12 mouse cellular contexts compared by ENCODE assay signal in genomic region chr14:77580937-77581270, GRCm38 (mm10).
A peak's percentile ranks its signal among the peaks of the same experiment; 100 is the strongest.
DNase-seq lines count a peak whose midpoint lies in the region; ATAC-seq and TF ChIP-seq lines count a peak whose summit lies in the region.
"Had no signal": no experiment of that assay in that cellular context is flagged by ENCODE, and none has a peak within 500 bp of the region (broad histone marks: within the 10 kb centered on the region; RNA-seq: fewer than 3 reads in every experiment).

No protein-coding gene starts in this region.

- no peak for ATAC-seq in erythroid progenitor cell, adult 5-6 weeks (replicated peaks; ENCODE audit: low FRiP score, poor library complexity, severe bottlenecking)
- ATAC-seq in hindbrain, embryonic 16.5 days: no peak

- TF ChIP-seq POLR2A in embryonic fibroblast, embryonic 13.5 days (IDR thresholded peaks at IDR 0.05; ENCODE audit: low read depth, low read length): no peak

- no peaks in the 10 kb centered on the region for H3K36me3 ChIP-seq in hindbrain, embryonic 16.5 days (ENCODE audit: control insufficient read depth, insufficient read depth, low read length)
- H3K36me3 ChIP-seq: G1E; midbrain, embryonic 12.5 days had no signal

- no peak overlapping the region for H3K4me2 ChIP-seq in hindbrain, embryonic 16.5 days (ENCODE audit: low read length)
- H3K4me2 ChIP-seq: midbrain, embryonic 12.5 days had no signal

- peak overlapping the region; percentile 6; the same call in 1 of the 2 replicates for H3K27ac ChIP-seq in embryonic fibroblast, embryonic 13.5 days (ENCODE audit: insufficient read depth, low read length)
- peak overlapping the region; percentile 45 for H3K27ac ChIP-seq in left cerebral cortex, adult 2 months
- H3K27ac ChIP-seq in hindbrain, embryonic 16.5 days (ENCODE audit: low read depth, low read length): no peak overlapping the region
- H3K27ac ChIP-seq: midbrain, embryonic 12.5 days had no signal

- H3K27me3 ChIP-seq in hindbrain, embryonic 16.5 days (replicated peaks; ENCODE audit: control insufficient read depth, insufficient read depth, low read length): no peaks in the 10 kb centered on the region
- H3K27me3 ChIP-seq: midbrain, embryonic 12.5 days had no signal

- no peak overlapping the region for H3K9ac ChIP-seq in hindbrain, embryonic 16.5 days (ENCODE audit: low read depth, low read length)
- H3K9ac ChIP-seq: midbrain, embryonic 12.5 days had no signal

- no peaks in the 10 kb centered on the region for H3K4me1 ChIP-seq in embryonic fibroblast, embryonic 13.5 days (ENCODE audit: control insufficient read depth, insufficient read depth, low read length)
- peaks cover 9% of the 10 kb centered on the region for H3K4me1 ChIP-seq in hindbrain, embryonic 16.5 days (ENCODE audit: control insufficient read depth, insufficient read depth, low read depth, low read length)

- intact Hi-C loops in left cerebral cortex, postnatal 4 days (cut with DNase I): no loop called here
- intact Hi-C loops in left cerebral cortex, adult 2 months (cut with DNase I): loop anchor here (2.0 to 5.0 kb wide), 3 partner anchors 20 to 434 kb away; no protein-coding TSS in a partner anchor

- no peaks in the 10 kb centered on the region for H3K9me3 ChIP-seq in hindbrain, embryonic 16.5 days (ENCODE audit: control insufficient read depth, low read length)
- H3K9me3 ChIP-seq: midbrain, embryonic 12.5 days had no signal

- H3K4me3 ChIP-seq in embryonic fibroblast, embryonic 13.5 days (ENCODE audit: insufficient read depth, low read length): no peak overlapping the region
- no peak overlapping the region for H3K4me3 ChIP-seq in left cerebral cortex, adult 2 months
- no peak overlapping the region for H3K4me3 ChIP-seq in hindbrain, embryonic 16.5 days (ENCODE audit: low read length)
- H3K4me3 ChIP-seq: midbrain, embryonic 12.5 days had no signal

- DNase-seq in left cerebral cortex, adult 11 months (ENCODE audit: low spot score): peak; percentile 66
- DNase-seq in left cerebral cortex, postnatal 4 days: no peak
- DNase-seq in left cerebral cortex, adult 2 months (ENCODE audit: extremely low spot score in 1 of 2, low spot score in 2 of 2): peak; percentile 63 to 71
- DNase-seq in right cerebral cortex, postnatal 36 days (ENCODE audit: low spot score in 2 of 2): peak; percentile 66 to 85
- no peak for DNase-seq in lung, postnatal 4 days
- DNase-seq: kidney, adult 2 months; retina, postnatal 1 day had no signal

- WGBS in hindbrain, embryonic 16.5 days: 58% methylated on average over 5 of the region's 5 CpGs

- TF ChIP-seq CTCF in embryonic fibroblast, embryonic 13.5 days (IDR thresholded peaks at IDR 0.05; ENCODE audit: borderline replicate concordance, insufficient read depth, low read length): no peak
- no peak for TF ChIP-seq CTCF in left cerebral cortex, adult 2 months (IDR thresholded peaks at IDR 0.05)

Comparison
In these comparisons a context has a peak if more than half of its experiments do, and no peak if none do; other contexts are left out.
1. DNase-seq: peak in left cerebral cortex, adult 11 months (single experiment), left cerebral cortex, adult 2 months (2 of 2) and right cerebral cortex, postnatal 36 days (2 of 2); none in left cerebral cortex, postnatal 4 days (single experiment) and lung, postnatal 4 days (0 of 2).